20 mouse cellular contexts compared by ENCODE assay signal in the genomic region with DNA sequence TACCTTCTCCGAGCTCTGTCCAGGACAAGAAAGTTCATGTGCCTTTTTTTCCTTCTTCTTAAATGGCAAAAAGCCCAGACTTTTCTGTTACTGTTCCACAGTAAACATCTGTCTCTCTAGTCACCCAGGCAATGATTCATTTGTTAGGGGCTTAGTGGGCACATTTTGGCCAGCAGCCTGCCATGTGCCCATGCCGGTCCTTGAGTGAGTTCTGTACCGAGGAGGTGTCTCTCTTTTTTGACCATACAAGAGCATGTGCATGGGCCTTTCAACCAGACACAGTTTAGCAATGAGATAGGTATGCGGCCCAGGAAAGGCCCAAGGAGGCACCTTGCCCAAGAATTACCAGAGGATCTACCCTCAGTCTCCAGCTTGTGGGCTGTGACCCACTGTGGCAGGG.
A peak's percentile ranks its signal among the peaks of the same experiment; 100 is the strongest.
DNase-seq lines count a peak whose midpoint lies in the region; ATAC-seq and TF ChIP-seq lines count a peak whose summit lies in the region.
"Had no signal": no experiment of that assay in that cellular context is flagged by ENCODE, and none has a peak within 500 bp of the region (broad histone marks: within the 10 kb centered on the region; RNA-seq: fewer than 3 reads in every experiment).

No protein-coding gene starts in this region.

- H3K4me3 ChIP-seq in hindbrain, postnatal 0 days (ENCODE audit: low read length): no peak overlapping the region
- no peak overlapping the region for H3K4me3 ChIP-seq in hindbrain, embryonic 10.5 days
- H3K4me3 ChIP-seq in heart, embryonic 12.5 days: no peak overlapping the region
- H3K4me3 ChIP-seq: heart, embryonic 10.5 days; midbrain, embryonic 12.5 days had no signal

- no peak for ATAC-seq in hindbrain, postnatal 0 days
- no peak for ATAC-seq in heart, embryonic 12.5 days (ENCODE audit: insufficient number of reproducible peaks, low FRiP score)
- ATAC-seq: activated CD4-positive, CD25-positive, alpha-beta regulatory T cell, adult 4 months; liver, postnatal 0 days had no signal

- no peaks in the 10 kb centered on the region for H3K9me3 ChIP-seq in hindbrain, postnatal 0 days (ENCODE audit: low read length)
- H3K9me3 ChIP-seq in hindbrain, embryonic 10.5 days: no peaks in the 10 kb centered on the region
- H3K9me3 ChIP-seq in heart, embryonic 12.5 days (replicated peaks): no peaks in the 10 kb centered on the region
- H3K9me3 ChIP-seq: heart, embryonic 10.5 days; midbrain, embryonic 12.5 days had no signal

- 59% methylated on average over 4 of the region's 4 CpGs for WGBS in hindbrain, postnatal 0 days
- 96% methylated on average over 4 of the region's 4 CpGs for WGBS in hindbrain, embryonic 10.5 days
- WGBS in heart, embryonic 12.5 days: 85% methylated on average over 4 of the region's 4 CpGs

- no peaks in the 10 kb centered on the region for H3K27me3 ChIP-seq in hindbrain, postnatal 0 days (ENCODE audit: insufficient read depth, low read length)
- H3K27me3 ChIP-seq in hindbrain, embryonic 10.5 days (ENCODE audit: insufficient read depth, poor library complexity, severe bottlenecking): no peaks in the 10 kb centered on the region
- no peaks in the 10 kb centered on the region for H3K27me3 ChIP-seq in heart, embryonic 12.5 days (replicated peaks)
- H3K27me3 ChIP-seq: midbrain, embryonic 12.5 days had no signal

- H3K27ac ChIP-seq in hindbrain, postnatal 0 days: no peak overlapping the region
- no peak overlapping the region for H3K27ac ChIP-seq in hindbrain, embryonic 10.5 days
- no peak overlapping the region for H3K27ac ChIP-seq in heart, embryonic 12.5 days (ENCODE audit: poor library complexity, severe bottlenecking)
- H3K27ac ChIP-seq: heart, embryonic 10.5 days; macrophage; midbrain, embryonic 12.5 days had no signal

- TF ChIP-seq CTCF in hindbrain, postnatal 0 days (IDR thresholded peaks at IDR 0.05; ENCODE audit: low read depth): no peak

- H3K36me3 ChIP-seq in hindbrain, postnatal 0 days (ENCODE audit: insufficient read depth, low read length): no peaks in the 10 kb centered on the region
- no peaks in the 10 kb centered on the region for H3K36me3 ChIP-seq in hindbrain, embryonic 10.5 days
- no peaks in the 10 kb centered on the region for H3K36me3 ChIP-seq in heart, embryonic 12.5 days
- H3K36me3 ChIP-seq: heart, embryonic 10.5 days; midbrain, embryonic 12.5 days had no signal

- H3K4me2 ChIP-seq in hindbrain, postnatal 0 days (ENCODE audit: low read depth, low read length): no peak overlapping the region
- H3K4me2 ChIP-seq in heart, embryonic 12.5 days: no peak overlapping the region
- H3K4me2 ChIP-seq: midbrain, embryonic 12.5 days had no signal

- no peaks in the 10 kb centered on the region for H3K4me1 ChIP-seq in hindbrain, postnatal 0 days (ENCODE audit: insufficient read depth, low read length)
- H3K4me1 ChIP-seq in hindbrain, embryonic 10.5 days (replicated peaks): no peaks in the 10 kb centered on the region
- H3K4me1 ChIP-seq in heart, embryonic 12.5 days (replicated peaks): no peaks in the 10 kb centered on the region
- H3K4me1 ChIP-seq: heart, embryonic 10.5 days; midbrain, embryonic 12.5 days had no signal

- no peak overlapping the region for H3K9ac ChIP-seq in hindbrain, postnatal 0 days (replicated peaks; ENCODE audit: low read length)
- no peak overlapping the region for H3K9ac ChIP-seq in heart, embryonic 12.5 days
- H3K9ac ChIP-seq: liver, postnatal 0 days; midbrain, embryonic 12.5 days had no signal

- DNase-seq in adrenal gland, adult (ENCODE audit: inconsistent age in 2 of 2, low spot score in 1 of 2): peak; percentile 12 to 34
- no peak for DNase-seq in adrenal gland, postnatal 10 days
- DNase-seq in hindbrain, postnatal 0 days (ENCODE audit: low spot score): peak; percentile 46
- no peak for DNase-seq in hindbrain, embryonic 10.5 days (ENCODE audit: low spot score)
- peak; percentile 3 for DNase-seq in right cerebral cortex, adult 18-20 months
- no peak for DNase-seq in right cerebral cortex, postnatal 25 days
- DNase-seq in retina, embryonic 14.5 days (ENCODE audit: low spot score): no peak
- DNase-seq: cerebellum, adult 11 months; cerebellum, postnatal 36 days; gastrocnemius, postnatal 25 days; heart, postnatal 36 days; kidney, adult 2 months; kidney, postnatal 25 days; liver; liver, postnatal 0 days had no signal

Comparison
In these comparisons a context has a peak if more than half of its experiments do, and no peak if none do; other contexts are left out.
1. DNase-seq: peak in adrenal gland, adult (2 of 2), hindbrain, postnatal 0 days (single experiment) and right cerebral cortex, adult 18-20 months (single experiment); none in adrenal gland, postnatal 10 days (single experiment), hindbrain, embryonic 10.5 days (single experiment), right cerebral cortex, postnatal 25 days (single experiment) and retina, embryonic 14.5 days (single experiment).